Mouse (Mus musculus): ENCODE measurements around the gene Klra9.
"Not testable (repeated sequence)": the region's sequence is repeated elsewhere in the genome, so short reads cannot be mapped to it uniquely, and the experiment has no call there.

Gene Klra9

GRCm38 (mm10) chr6:130193012-130193411 lies at the start of gene Klra9:
Gene Klra9, minus strand, starts transcription at chr6:130193112.
- in situ Hi-C loops (cut with MseI, MboI) = not testable (repeated sequence)

- in situ Hi-C loops (cut with MseI, MboI) = no loop called here
Measured at GRCm38 (mm10) chr6:130237536-130237935, 44.6 kb upstream of the Klra9 start.

- in situ Hi-C loops (cut with MseI, MboI) = no loop called here
Measured at GRCm38 (mm10) chr6:130236635-130237034, 43.7 kb upstream of the Klra9 start.

GRCm38 (mm10) chr6:130233222-130233621 lies 40.3 kb upstream of the Klra9 start, which contains the start of gene Klra7:
Gene Klra7, minus strand, starts transcription at chr6:130233322.
- in situ Hi-C loops (cut with MseI, MboI) = no loop called here

GRCm38 (mm10) chr6:130197453-130197852 lies 4.5 kb upstream of the Klra9 start:
- in situ Hi-C loops (cut with MseI, MboI) = loop anchor here in 1 of 2 experiments (5.0 kb wide), 1 partner anchor 145 kb away; no protein-coding TSS in a partner anchor

- in situ Hi-C loops (cut with MseI, MboI) = not testable (repeated sequence)
Measured at GRCm38 (mm10) chr6:130129798-130130197, 63.1 kb downstream of the Klra9 start, which contains the start of gene Klra8. Gene Klra8, minus strand, starts transcription at chr6:130129898.

All from mouse trophoblast stem cell (cell line).